Mouse (Mus musculus): Measurements from ENCODE around the gene Pold4.
A peak's percentile ranks its signal among the peaks of the same experiment; 100 is the strongest.

The Pold4 gene

DNA sequence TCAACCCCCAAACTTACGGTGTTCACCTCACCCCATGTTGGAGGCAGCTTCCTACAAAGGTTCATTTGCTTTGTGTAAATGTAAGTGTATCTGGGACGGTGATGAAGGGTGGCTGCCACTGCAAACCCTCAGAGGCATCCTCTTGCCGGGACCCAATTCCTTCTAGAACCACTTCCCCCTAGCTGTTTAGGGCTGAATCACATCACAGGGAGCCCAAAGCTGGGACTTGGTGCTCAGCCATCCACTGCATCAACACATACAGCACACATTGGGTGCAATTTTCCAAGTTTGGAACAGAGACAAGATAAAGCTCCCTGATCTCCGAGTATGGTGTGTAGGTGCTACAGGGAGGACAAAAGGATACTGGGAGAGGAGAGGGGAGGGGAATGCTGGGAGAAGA is 26.8 kb upstream of the Pold4 start:
- peak in 1 of 2 experiments; percentile 29 for DNase-seq

DNA sequence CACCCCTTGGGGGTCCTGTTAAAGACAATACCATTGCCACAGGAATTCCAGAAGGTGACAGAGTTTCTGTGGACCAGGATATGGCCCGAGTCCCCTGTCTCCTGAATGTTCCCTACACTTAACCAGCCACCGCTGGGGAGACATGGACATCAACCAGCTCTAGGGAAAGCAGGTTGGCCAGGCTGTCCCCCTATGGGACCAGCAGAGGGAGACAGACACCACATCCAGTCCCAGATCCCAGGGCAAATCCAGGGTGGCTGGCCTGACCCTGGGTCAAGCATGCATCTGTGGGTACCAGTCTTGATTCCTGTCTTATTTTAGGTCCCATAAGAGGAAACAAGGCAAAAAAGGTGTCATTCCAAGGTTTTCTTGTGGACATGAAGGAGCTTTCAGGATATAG is 24.7 kb upstream of the Pold4 start:
- peak; percentile 75 to 76 for DNase-seq

DNA sequence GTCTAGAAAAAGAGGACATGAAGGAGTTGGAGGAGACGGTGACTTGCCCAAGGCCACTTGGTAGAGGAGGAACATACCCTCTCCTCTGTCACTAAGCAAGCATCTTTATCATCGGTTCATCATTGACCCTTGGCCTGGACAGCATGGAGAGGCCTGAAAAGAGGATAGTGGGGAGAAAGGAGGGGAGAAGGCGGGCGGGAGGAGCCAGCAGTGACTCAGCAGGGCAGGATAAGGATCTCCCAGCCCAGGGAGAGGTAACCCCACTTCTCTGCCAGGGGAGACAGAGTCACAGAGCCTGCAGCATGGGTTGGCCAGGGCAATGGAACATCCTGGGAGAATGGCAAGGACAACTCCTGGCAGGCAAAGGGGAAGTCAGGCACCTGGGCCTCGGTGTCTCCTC is 23.1 kb upstream of the Pold4 start:
- no peak for DNase-seq

DNA sequence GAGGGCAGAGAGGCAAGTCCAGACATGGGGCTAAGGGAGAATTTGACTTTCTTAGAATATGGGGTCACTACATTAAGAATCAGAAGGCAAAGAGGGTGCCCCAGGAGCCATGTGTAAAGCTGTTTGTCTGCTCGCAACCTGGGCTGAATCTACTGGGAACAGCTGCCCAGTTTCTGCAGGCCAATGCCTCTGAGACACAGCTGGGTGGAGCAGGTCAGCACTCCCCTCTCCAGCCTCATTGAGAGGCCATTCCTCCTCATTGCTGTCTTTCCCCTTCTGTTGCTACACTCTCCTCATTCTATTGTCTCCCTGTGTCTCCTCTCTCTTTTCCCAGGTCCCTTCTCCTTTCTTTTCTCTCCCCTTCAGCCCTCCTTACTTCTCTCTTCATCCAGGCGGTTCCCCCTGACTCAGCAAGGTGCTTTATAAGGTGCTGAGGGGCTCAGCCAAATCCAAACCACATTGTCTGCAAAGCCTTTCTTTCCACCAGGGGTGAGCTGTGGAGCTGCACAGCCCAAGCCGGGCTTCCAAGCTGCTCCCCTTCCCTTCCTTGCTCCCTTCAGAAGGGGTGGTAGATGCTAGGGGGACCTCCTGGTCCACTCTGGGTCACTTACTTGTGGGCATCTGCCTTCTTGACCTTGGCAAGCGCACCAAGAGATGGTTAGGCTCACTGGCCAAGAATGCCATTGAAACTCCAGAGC is 19.7 kb upstream of the Pold4 start:
- no peak for DNase-seq

DNA sequence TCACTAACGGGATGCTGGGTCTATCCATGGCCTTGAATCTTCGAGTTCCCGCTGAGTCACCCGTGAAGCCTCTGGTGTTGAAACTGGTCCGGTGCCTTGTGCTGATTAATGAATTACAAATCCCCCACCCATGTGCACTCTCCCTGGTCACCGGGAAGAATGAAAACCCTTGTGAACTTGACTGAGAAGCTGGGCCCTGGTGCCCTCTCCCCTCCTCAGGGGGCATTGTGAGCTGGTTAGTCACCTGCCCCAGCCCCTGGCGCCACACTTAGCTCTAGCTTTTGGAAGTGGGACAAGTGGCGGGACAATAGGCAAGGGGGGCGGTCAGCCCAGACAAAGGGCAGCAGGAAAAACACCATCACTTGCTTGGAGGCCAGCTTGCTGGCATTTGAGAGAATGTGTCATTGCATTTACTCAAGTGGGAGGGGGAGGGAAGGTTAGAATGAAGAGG is 18.1 kb upstream of the Pold4 start:
- no peak for DNase-seq

DNA sequence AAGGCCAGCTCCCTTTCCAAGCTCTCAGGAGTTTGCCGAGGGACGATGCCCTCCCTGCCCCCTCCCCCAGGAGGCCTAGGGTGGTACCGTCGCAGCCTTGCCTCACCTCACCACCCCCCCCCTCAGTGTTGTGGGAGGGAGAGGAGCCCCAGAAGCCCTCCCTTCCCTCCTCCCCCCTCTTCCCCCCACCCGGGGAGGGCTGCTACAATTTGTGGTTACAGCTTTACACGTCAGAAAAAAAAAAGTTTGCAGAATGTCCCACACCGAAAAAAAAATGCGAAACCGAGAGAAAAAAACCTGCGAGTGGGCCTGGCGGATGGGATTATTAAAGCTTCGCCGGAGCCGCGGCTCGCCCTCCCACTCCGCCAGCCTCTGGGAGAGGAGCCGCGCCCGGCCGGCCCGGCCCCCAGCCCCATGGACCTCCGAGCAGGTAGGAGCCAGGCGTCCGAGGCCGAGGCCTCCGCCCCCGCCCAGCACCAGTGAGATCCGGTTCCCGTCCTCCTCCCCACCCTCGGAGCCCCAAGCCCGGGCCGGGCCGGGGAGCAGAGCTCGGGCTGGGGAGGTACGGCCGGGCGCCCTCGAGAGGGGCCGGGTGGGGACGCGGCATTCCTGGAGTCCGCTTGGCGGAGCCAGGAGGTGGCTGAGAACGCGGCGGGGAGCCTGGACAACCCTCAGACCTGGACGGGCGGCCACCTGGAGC is 17.5 kb upstream of the Pold4 start, which contains the start of the genes Clcf1 and AC109138.7:
Clcf1 (plus strand) TSS at position 168 of the 700 bp plus-strand sequence.
AC109138.7 (plus strand) TSS at position 287 of the 700 bp plus-strand sequence.
- DNase-seq, result peak; percentile 83 to 86

DNA sequence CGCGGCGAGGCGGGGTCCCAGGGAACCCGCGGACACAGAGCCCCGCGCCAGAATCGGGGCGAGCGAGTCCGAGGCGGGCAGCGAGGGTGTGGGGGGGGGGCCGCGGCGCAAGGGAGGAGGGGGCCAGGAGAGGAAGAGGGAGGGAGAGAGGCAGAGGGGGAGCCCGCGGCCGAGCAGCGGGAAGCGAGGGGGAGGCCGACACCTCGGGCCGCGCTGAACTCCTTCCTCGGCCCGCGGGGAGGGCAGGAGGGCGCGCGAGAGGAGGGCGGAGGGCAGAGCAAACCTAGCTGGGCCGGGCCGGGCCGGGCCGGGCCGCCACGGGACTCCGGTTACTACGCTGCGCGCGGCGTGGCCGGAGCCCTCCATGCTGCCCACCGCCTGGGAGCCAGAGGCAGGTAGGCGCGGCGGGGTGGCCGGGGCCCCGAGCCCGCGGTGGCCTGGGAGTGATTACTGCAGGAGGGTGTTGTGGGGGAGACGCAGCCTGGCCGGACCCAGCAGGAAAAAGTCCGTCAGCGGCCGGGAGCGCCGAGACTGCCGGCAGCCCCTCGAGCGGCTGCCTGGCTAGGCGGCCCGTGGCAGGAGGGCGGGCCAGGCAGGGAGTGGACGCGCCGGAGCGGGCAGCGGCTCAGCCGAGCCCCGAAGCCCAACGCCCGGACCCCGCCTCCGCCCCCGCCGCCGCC is 16.8 kb upstream of the Pold4 start:
- peak in 1 of 2 experiments; percentile 48 for DNase-seq

DNA sequence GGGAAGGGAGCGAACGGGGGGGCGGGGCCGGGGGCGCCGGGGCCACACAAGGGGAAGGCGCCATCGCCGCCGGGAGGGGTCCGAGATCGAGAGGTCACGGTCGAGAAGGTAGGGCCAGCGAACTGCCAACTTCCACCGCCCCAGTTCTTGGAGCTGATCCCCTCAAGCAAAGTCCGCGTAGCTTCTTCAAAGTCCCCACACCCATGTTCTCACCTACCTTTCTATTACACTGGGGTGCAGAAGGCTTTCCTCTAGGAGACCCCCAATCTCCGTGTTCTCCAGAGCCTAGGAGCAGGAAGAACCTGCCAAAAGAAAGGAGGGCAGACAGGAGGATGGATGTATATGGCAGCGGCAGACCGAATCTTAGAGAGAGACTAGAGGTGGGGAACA is 16.3 kb upstream of the Pold4 start:
- no peak for DNase-seq

DNA sequence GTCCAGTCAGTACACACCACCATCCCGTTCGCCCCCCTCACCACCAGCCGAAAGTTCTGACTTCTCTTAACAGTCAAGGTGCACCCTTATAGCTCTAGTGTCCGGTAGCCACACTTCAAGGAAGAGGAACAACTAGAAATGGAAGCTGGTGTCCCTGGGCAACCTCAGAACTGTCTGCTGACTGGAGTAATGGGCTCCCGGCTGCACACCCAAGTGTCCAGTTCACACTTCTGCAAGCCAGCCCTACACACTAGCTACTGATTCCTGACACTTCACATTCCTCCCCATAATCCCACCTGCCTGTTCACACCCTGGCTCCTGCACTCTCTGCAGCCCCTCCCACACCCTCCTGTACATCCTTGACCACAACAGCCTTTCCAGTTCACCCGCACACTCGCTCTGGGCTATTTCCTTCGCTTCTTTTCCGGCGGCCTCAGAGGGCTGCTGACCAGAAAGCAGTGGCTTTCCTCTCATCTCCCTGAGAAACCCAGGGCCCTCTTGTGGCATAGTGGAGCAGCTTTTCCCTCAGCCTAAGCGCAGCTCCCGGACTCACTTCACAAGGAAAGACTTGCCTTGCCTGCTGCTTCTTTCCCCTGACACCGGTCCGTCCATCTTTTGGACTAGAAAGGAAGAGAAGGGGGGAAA is 15.5 kb upstream of the Pold4 start:
- DNase-seq, result peak in 1 of 2 experiments; percentile 33

DNA sequence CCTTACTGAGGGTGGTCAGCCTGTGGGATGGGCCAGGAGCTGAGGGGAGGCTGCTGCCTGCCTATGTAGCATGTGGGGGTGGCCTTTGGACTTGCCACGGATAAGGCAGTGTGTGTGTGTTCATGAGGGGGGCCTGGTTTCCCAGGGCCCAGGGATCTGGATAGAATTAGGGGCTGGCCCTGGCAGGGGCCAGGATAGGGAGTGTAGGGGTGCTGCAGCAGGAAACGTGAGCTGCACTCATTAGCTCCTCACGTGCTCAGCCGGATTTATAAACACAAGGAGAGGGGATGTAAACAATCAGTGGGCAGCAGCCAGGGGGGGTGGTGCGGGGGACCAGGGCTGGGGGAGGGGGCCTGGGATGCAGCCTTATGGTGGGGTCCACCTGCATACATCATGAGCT is 14.6 kb upstream of the Pold4 start:
- DNase-seq, result no peak

DNA sequence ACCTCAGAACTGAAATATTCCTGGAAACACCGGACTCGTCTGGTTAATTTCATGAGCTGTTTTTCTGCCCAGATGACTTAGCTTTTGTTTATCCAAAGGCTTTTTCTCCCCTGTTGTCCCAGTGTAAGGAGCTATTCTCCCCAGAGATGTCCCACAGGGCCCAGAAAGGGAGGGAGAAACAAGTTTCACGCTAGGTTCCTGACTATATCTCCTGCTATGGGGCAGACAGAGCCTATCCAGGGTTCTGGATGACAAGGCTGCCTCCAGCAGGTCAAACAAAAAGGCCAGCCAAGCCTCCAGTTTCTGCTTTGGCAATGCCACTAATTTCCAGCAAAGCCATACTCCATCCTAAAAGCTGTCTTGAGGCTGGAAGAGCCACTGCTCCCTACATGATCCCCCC is 13.8 kb upstream of the Pold4 start:
- no peak for DNase-seq

DNA sequence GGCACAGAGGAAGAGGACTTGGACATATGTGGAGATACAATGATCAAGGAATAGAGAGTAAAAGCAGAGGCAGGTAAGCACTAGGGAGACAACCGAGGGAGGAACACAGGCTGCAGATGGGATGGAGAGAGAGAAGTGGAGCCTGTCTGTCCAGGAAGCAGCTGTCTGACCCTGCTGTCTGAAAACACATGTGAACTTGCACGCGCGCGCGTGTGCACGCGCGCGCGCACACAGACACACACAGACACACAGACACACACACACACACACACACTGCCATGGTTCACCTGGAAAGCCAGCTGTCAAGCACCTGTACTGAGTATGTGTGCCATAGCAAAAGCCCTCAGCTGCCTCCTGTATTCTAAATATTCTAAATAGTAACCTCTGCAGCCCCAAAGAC is 13.4 kb upstream of the Pold4 start:
- no peak for DNase-seq

DNA sequence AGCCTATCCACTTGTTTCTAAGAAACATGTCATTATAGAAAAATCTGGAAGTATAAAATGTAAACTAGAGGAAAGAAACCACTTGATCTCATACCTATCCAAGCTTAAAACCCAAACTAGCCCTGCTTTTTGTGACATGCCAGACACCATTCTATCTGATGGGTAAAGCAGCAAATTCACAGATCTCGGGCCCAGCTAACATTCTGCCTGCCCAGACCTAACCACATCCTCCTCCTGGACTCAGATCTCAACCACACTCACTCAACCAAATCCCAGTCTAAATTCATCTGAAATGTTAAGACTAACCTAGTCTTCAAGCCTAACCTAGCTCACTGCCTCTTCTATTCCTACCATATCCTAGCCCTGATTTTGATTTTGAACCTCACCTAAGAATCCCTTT is 12.9 kb upstream of the Pold4 start:
- peak in 1 of 2 experiments; percentile 53 for DNase-seq

DNA sequence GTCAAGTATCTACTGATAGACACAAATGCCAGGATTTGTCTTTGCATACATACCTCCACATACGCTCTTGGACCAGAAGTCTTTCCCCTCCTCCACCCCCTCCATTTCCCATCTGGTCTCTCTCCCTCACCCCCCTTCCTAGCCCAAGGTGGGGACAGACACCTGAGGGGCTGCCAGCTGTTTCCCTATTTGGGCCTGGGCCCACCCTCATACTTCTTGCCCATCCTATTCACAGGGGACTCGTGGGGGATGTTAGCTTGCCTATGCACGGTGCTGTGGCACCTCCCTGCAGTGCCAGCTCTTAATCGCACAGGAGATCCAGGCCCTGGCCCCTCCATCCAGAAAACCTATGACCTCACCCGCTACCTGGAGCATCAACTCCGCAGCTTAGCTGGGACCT is 11.8 kb upstream of the Pold4 start:
- no peak for DNase-seq

DNA sequence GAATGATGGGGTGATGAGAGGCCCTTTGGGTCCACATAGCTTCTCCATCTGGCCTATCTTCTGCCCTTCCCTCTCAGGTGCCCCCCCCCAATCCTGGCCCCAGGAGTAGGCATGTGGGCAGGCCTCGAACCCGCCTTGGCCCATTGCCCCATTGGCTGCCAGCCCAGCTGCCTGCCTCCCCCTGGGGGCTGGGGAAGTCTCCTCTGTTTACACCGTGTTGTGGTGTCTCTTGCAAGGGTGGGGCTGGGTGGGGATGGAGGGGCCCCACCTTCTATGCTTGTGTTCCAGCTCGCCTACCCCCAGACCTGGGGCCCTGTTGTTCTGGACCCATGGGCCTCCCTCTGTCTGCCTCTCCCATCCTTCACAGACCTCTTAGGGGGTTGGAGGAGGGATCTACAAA is 11.3 kb upstream of the Pold4 start:
- peak in 1 of 2 experiments; percentile 35 for DNase-seq

DNA sequence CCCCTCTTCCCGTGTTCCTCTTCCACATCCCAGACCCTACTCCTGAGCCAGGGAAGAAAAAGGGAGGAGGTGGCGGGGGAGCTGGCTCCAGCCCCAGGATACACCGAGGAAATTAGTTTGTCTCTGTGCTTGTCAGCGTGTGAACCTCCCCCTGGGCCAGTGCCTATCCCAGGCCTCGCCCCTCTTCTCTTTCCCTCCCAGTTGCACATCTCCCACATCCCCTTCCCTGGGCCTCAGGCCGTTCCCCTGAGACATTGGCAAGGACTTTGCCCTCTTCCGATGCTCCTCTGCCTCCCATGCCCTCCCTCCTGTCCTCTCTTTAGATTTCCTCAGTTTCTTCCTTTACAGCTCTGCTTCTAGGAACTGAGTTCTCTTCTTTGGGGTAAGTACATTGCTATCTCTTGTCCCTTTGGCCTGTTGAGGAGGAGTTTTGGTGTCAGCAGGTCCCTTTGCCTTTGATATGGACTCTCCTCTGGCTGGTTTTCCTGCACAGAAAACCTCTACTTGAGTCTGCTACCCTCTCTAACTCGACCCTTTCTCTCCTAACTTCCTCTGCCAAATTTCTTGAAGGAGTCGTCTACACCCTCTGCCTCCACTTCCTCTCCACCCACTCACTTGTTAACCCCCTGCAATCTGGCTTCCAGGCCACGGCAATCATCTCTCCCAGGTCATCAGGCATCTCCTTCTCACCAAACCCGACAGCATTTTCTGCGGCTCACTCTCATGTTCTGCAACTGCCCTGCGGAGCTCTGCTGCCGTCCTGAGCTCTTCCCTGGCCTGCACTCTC is 10.5 kb upstream of the Pold4 start:
- peak in 1 of 2 experiments; percentile 46 for DNase-seq

DNA sequence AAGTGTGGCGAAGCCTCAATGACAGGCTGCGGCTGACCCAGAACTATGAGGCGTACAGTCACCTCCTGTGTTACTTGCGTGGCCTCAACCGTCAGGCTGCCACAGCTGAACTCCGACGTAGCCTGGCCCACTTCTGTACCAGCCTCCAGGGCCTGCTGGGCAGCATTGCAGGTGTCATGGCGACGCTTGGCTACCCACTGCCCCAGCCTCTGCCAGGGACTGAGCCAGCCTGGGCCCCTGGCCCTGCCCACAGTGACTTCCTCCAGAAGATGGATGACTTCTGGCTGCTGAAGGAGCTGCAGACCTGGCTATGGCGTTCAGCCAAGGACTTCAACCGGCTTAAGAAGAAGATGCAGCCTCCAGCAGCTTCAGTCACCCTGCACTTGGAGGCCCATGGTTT is 9.5 kb upstream of the Pold4 start:
- DNase-seq, result peak; percentile 37 to 42

DNA sequence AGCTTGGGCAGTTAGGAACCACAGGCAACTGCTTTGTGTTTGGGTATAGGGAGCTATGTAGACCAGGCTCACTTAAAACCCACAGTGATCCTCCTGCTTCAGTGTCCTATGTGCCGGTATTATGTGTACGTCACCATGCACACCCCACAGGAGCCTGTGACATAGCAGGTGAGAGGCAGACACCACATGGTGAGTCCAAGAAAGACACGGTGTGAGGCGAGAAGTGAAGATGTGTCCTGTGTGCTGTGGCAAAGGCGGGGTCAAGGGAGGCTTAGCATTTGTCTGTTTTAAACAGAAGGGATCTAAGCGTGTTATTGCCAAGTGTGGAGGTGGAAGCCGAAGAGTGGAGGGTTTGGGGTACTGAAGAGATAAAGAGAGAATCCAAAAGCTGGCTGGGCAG is 4.9 kb upstream of the Pold4 start:
- peak; percentile 55 to 63 for DNase-seq

DNA sequence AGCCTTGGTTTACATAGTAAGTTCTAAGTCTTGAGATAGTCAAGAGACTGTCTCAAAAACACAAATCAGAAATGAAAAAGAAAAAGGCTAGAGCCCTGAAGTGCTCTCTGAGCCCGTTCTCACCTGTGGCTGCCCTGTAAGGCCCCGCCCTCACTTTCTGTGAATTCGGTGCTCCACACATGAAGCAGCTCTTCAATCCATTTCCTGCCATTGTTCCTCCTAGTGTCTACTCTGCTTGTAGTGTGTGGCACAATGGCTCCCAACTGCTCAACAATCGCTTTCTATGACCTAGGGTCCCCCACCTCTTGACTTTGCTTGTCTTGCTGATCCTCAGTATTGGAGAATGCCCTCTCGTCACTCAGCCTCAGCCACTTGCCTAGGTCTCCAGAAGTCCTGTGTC is 4.3 kb upstream of the Pold4 start:
- peak in 1 of 2 experiments; percentile 31 for DNase-seq

DNA sequence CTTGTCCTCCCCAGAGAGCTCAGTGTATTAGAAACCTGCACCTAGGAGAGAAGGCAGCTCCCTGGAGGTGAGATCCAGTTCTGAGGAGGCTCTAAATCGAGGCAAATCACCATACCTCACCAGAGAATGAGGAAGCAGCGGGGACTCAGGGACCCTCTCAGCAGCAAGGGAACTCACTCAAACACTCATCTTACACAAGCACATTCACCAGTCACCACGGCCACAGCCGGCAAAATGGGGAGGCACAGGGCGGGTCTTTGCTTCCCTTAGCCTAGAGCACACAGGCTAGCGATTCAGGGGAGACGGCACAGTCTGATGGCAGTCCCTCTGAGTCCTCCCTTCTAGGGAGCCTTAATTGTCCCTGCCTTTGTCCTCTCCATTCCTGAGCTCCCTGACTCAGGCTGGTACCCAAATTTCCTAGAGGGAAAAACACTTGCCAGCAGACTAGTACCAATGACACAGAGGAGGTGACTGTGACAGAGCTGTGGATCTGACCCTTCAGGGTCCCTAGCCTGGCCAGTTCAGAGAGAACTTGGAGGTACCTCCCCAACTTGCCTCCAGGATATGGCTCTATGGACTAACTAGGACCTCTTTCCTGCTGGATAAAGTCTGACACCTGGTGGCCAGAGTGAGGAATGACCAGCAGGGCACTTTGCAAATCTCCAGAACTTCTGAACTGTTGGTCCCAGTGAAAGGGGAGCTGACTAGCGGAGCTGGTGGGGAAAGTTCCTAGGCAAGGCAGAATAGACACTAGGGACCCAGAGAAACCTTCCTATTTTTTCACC is 3.6 kb upstream of the Pold4 start:
- peak; percentile 78 to 79 for DNase-seq

DNA sequence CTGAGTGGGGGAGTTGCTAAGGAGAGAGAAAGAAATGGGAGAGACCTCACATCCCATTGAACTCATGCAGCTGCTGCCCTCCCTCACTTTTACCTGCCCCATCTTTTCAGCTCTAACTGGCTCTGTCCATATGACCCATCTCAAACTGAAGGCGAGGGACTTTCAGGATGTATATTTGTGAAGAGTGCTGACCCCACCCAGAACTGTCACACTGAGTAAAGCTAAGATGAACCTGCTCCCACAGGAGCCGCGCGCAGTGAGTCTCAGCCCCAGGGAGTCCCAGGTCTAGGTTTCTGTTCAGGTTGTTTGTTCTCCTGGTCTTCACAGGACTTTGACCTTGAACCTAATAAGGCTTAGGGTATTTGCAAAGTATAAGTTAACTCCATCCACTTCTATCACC is 2.8 kb upstream of the Pold4 start:
- no peak for DNase-seq

Measured in B cell, adult 2 months (primary cell).